Mouse (Mus musculus) liver, embryonic 11.5 days (tissue): ENCODE data around the gene Phyhipl. TPM values are rescaled to one million over a fixed set of nuclear protein-coding genes. Genes with fewer than 3 reads are reported as not detected.

Experiments used
- ATAC-seq: fragments of 200-750 bp; cut with Nextera tagmentation; replicated peaks from 2 replicates; pipeline ENCODE4 v1.8.0; 2017; ENCODE audit warnings: moderate number of reproducible peaks, mild to moderate bottlenecking, moderate TSS enrichment, moderate library complexity; ENCODE audit not compliant: low FRiP score
- DNase-seq: peaks from one replicate; pipeline ENCODE4 v3.0.0-alpha.2; 2017; ENCODE audit warnings: low spot score
- H3K27ac ChIP-seq: fragments of 300-500 bp; sonication (generic); 2 replicates; pipeline ENCODE4 v1.5.1; 2014; ENCODE audit warnings: mild to moderate bottlenecking, low read depth, low read length, control low read depth
- H3K27me3 ChIP-seq: fragments of 300-500 bp; sonication (generic); replicated peaks from 2 replicates; pipeline ENCODE4 v1.6.1; 2014; ENCODE audit warnings: low read length, mixed read lengths; ENCODE audit not compliant: control insufficient read depth, insufficient read depth
- H3K36me3 ChIP-seq: fragments of 300-500 bp; sonication (generic); 2 replicates; pipeline ENCODE4 v1.6.1; 2014; ENCODE audit warnings: mild to moderate bottlenecking, low read length, moderate library complexity, mixed read lengths; ENCODE audit not compliant: control insufficient read depth, insufficient read depth
- H3K4me1 ChIP-seq: fragments of 300-500 bp; sonication (generic); replicated peaks from 2 replicates; pipeline ENCODE4 v1.6.1; 2014; ENCODE audit warnings: low read length, mixed read lengths; ENCODE audit not compliant: control insufficient read depth, insufficient read depth
- H3K4me2 ChIP-seq: fragments of 300-500 bp; sonication (generic); 2 replicates; pipeline ENCODE4 v1.6.1; 2014; ENCODE audit warnings: mild to moderate bottlenecking, control low read depth, moderate library complexity
- H3K4me3 ChIP-seq: fragments of 300-500 bp; sonication (generic); 2 replicates; pipeline ENCODE4 v1.5.1; 2014; ENCODE audit warnings: low read depth, low read length, control low read depth
- H3K9ac ChIP-seq: fragments of 300-500 bp; sonication (generic); 2 replicates; pipeline ENCODE4 v1.6.1; 2014; ENCODE audit warnings: low read depth, low read length, control low read depth
- H3K9me3 ChIP-seq: fragments of 300-500 bp; sonication (generic); 2 replicates; pipeline ENCODE4 v1.6.1; 2016; ENCODE audit warnings: low read length, inconsistent platforms, mixed read lengths; ENCODE audit not compliant: control insufficient read depth
- WGBS: fragments of 180-500 bp; shearing (Covaris S2); extraction: QIAGEN DNeasy Blood & Tissue Kit; methylation state at CpG from one replicate; pipeline ENCODE4 v1.1.7; 2014; 5-methylcytosine and 5-hydroxymethylcytosine counted together
- polyA plus RNA-seq: library from polyadenylated mRNA; unstranded; fragments of >200 nt; fragmentation: Nextera tagmentation; extraction: Ambion mirVana; gene quantifications from 2 replicates; pipeline ENCODE4 v1.2.1, GENCODE M21; 2014

Gene Phyhipl
- 1.3 and 1.4 TPM in 2 replicates for polyA plus RNA-seq

- no peaks in the 10 kb centered on the region for H3K9me3 ChIP-seq
- WGBS = 74% methylated on average over 7 of the region's 7 CpGs
- ATAC-seq (no peak), DNase-seq (no peak)
- H3K27me3 ChIP-seq = no peaks in the 10 kb centered on the region
- no peaks in the 10 kb centered on the region for H3K36me3 ChIP-seq
- H3K9ac ChIP-seq = no peak within 1 kb of the TSS
- H3K4me1 ChIP-seq = no peaks in the 10 kb centered on the region
- H3K4me3 ChIP-seq = no peak within 1 kb of the TSS
- H3K27ac ChIP-seq = no peak within 1 kb of the TSS
- no peak within 1 kb of the TSS for H3K4me2 ChIP-seq
Observed at GRCm38 (mm10) chr10:70655828-70656227, at the start of gene Phyhipl. Phyhipl (minus strand) TSS chr10:70655965.

DNA sequence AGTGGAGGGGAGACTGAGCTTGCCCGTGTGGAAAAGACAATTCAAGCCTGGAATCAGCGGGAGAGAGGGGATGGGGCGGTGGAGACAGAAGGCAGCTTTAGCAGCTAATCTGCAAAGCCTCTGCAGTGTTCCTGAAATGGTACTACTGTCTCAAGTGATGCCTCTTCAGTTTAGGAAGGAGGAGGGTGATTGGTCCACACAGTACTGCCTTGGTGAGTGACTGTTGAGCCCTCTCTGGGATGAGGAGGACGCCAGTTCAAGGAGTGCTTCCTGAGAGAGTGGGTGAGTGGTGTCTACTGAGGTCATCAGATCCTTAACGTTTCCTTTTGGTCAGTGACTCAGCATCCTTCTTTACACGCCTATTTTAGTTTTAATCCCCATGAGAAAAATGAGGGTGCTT, 47.4 kb upstream of the Phyhipl start:
- H3K4me1 ChIP-seq = no peaks in the 10 kb centered on the region
- no peak overlapping the region for H3K4me2 ChIP-seq
- H3K4me3 ChIP-seq = no peak overlapping the region
- no peak overlapping the region for H3K9ac ChIP-seq
- DNase-seq = no peak
- H3K9me3 ChIP-seq = no peaks in the 10 kb centered on the region
- no peaks in the 10 kb centered on the region for H3K36me3 ChIP-seq
- no peak overlapping the region for H3K27ac ChIP-seq
- 51% methylated on average over 6 of the region's 6 CpGs for WGBS
- no peak for ATAC-seq
- H3K27me3 ChIP-seq = no peaks in the 10 kb centered on the region

DNA sequence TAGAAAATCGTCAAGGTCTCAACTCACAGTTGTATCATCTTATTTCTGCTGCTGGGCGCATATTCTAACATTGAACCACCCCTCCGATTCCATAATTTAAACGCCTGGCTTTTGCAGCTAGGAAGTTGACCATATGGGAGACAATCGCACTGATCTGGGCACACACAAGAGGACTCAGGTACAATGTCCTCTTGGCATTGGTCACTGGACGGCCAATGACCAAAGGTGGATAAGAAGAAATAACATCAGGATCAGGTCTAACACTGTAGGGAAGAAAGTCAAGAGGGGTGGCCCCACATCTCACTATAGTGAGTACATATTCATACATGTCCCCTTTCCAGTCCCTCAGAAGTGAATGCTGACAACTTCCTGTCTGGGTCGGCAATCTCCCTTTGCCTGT, 43.8 kb upstream of the Phyhipl start:
- H3K27me3 ChIP-seq = no peaks in the 10 kb centered on the region
- 86% methylated on average over 7 of the region's 7 CpGs for WGBS
- ATAC-seq (no peak), DNase-seq (no peak)
- no peak overlapping the region for H3K4me3 ChIP-seq
- no peaks in the 10 kb centered on the region for H3K36me3 ChIP-seq
- no peaks in the 10 kb centered on the region for H3K9me3 ChIP-seq
- H3K4me1 ChIP-seq = no peaks in the 10 kb centered on the region
- H3K27ac ChIP-seq = no peak overlapping the region
- H3K9ac ChIP-seq = no peak overlapping the region
- no peak overlapping the region for H3K4me2 ChIP-seq

DNA sequence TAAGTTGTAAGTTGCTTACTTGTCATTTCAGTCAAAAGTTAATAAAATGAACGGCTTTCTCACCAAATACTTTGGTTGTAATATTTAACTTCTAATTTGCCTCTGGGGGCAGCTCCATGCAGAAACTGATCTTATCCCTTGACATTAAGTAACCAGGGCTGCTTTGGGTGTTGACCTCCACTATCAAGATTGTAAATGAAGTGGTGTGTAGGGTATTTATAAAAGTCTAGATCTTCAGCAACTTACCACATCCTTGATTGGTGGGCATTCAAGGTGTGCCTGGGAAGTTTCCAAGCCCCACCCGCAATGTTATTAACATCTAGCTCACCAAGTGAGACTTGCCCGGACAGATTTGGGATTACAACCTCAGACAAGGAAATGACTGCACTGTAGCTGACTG, 42.2 kb upstream of the Phyhipl start:
- WGBS = 86% methylated on average over 3 of the region's 3 CpGs
- no peak for ATAC-seq
- H3K4me1 ChIP-seq = no peaks in the 10 kb centered on the region
- no peak for DNase-seq
- no peak overlapping the region for H3K9ac ChIP-seq
- H3K36me3 ChIP-seq = no peaks in the 10 kb centered on the region
- no peak overlapping the region for H3K27ac ChIP-seq
- no peaks in the 10 kb centered on the region for H3K27me3 ChIP-seq
- H3K9me3 ChIP-seq = no peaks in the 10 kb centered on the region
- H3K4me3 ChIP-seq = no peak overlapping the region
- H3K4me2 ChIP-seq = no peak overlapping the region

DNA sequence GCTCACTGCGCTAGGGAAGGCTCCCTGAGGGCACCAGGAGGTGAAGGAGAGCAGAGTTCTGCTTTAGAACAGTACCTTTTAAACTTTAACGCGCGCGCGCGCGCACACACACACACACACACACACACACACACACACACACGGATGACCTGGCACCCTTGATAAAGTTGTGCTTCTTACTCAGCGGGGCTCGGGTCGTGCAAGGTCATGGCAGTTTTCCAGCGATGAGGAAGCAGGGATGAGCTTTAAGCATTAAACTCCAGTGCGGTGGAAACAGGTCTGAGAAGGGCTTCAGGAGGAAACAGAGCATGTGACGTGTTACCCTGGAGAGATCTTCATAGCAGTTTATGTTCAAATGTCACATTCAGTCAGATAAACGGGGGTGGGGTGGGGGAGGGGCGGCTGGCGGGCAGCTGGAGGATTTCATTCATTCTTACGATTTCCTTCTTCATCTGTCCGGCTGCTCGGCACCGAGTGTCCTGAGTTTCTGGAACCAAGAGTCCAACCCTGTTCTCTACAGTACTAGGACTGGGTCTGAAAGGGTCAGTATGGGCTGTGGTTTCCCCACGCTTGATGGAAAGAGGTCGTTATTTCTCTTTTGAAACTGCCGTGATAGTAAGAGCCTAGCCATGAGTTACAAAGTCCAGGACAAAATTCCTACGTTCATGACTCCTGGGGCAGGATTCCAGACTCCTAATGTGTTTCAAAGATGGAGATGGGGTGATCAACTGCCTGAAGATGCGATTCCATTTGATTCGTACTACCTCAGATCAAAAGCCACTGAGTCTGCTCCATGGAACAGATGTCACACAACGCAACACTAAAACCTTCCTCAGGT, 41.2 kb upstream of the Phyhipl start:
- DNase-seq (no peak), ATAC-seq (no peak)
- H3K4me2 ChIP-seq = no peak overlapping the region
- H3K4me3 ChIP-seq = no peak overlapping the region
- no peak overlapping the region for H3K27ac ChIP-seq
- H3K27me3 ChIP-seq = no peaks in the 10 kb centered on the region
- H3K9ac ChIP-seq = no peak overlapping the region
- WGBS = 73% methylated on average over 29 of the region's 29 CpGs
- no peaks in the 10 kb centered on the region for H3K36me3 ChIP-seq
- no peaks in the 10 kb centered on the region for H3K4me1 ChIP-seq
- H3K9me3 ChIP-seq = no peaks in the 10 kb centered on the region

GRCm38 (mm10) chr10:70689346-70689745, 33.6 kb upstream of the Phyhipl start:
- Histone ChIP-seq H3K4me2 (no peak overlapping the region), H3K4me3 (no peak overlapping the region), H3K36me3 (no peaks in the 10 kb centered on the region), H3K27ac (no peak overlapping the region), H3K9me3 (no peaks in the 10 kb centered on the region), H3K4me1 (no peaks in the 10 kb centered on the region), H3K27me3 (no peaks in the 10 kb centered on the region), H3K9ac (no peak overlapping the region)
- WGBS = 79% methylated on average over 6 of the region's 6 CpGs
- no peak for ATAC-seq
- no peak for DNase-seq

GRCm38 (mm10) chr10:70688881-70689280, 33.1 kb upstream of the Phyhipl start:
- H3K4me2 ChIP-seq = no peak overlapping the region
- ATAC-seq = no peak
- no peak for DNase-seq

DNA sequence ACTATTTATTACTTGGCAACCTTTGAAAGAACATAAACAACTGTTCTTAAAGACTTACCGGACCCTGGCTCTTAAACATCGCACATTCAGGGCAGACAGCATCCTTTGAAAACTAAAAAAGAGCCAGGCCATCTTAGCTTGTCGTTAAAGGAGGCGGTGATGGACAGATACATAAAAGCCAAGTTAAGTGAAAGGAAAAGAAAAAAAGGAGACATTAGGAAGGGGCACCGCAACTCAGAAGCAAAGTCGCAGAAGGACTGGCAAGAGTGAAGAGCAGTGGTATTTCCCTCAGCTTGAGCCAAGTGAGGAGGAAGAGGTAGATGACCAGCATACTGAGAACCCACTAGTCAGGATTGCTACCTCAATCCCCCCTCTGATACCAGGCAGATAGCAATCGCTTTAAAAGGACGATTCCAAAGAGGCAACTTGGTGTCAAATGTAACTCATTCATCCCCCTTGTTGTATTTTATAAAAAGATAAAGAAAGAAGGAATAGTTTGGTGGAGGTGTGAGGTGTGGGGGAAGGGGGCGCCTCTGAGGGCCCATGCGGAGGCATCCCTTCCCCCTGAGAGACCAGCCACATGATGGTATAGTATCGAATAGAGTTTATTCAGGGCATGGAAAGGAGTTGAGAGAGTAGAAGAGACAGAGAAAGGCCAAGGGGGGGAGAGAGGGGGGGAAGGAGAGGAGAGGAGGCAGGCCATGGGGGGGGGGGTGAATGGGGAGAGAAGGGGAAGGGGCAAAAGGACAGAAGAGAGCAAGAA, 31.4 kb upstream of the Phyhipl start:
- no peak overlapping the region for H3K9ac ChIP-seq
- H3K4me2 ChIP-seq = no peak overlapping the region
- no peak for DNase-seq
- H3K36me3 ChIP-seq = no peaks in the 10 kb centered on the region
- H3K9me3 ChIP-seq = no peaks in the 10 kb centered on the region
- H3K4me1 ChIP-seq = no peaks in the 10 kb centered on the region
- WGBS = 74% methylated on average over 11 of the region's 11 CpGs
- no peak overlapping the region for H3K27ac ChIP-seq
- H3K27me3 ChIP-seq = no peaks in the 10 kb centered on the region
- ATAC-seq = no peak
- no peak overlapping the region for H3K4me3 ChIP-seq

More at GRCm38 (mm10) chr10:70688881-70689280, 33.1 kb upstream of the Phyhipl start:
- Histone ChIP-seq H3K27me3 (no peaks in the 10 kb centered on the region), H3K4me1 (no peaks in the 10 kb centered on the region), H3K27ac (no peak overlapping the region), H3K9me3 (no peaks in the 10 kb centered on the region), H3K4me3 (no peak overlapping the region), H3K9ac (no peak overlapping the region), H3K36me3 (no peaks in the 10 kb centered on the region)
- WGBS = 76% methylated on average over 8 of the region's 8 CpGs
